Comparison of ENCODE assay signal across 7 mouse cellular contexts in the genomic region with DNA sequence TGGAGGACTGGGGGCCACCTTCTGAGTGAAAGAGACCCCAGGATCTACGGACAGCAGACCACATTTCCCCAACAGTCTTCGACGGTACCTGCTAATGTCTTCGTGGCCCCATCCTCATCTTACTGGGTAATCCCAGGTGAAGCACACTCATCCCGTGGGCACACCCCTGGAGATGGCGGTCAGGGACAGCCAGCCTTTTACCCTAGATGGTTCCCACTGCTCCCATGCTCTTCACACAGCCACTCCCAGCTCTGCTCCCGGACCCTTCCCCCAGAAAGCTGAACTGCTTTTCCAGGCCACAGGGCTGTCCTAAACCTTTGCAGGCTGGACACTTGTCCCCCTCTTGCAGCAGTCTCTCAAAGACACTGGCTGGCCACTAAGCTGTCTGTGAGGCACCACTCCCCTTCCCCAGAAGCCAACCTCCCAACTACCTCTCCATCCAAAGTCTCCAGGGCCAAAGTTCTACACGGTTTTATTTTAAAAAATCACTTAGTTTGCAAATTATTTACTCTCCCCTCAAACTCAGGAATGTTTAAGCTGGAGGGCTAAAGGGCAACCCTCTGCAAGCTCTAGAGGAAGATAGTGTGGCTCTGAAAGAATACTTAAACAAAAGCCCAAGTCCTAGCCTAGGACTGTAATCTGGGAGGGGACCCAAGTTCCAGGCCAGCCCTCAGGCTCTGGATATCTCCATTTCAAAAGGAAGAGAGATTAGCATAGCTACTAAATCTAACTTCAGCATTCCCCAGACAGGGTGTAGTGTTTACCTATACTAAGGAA. TPM values are rescaled to one million over a fixed set of nuclear protein-coding genes. Genes with fewer than 3 reads are reported as not detected.
A peak's percentile ranks its signal among the peaks of the same experiment; 100 is the strongest.
DNase-seq lines count a peak whose midpoint lies in the region; ATAC-seq and TF ChIP-seq lines count a peak whose summit lies in the region.

No protein-coding gene starts in this region.

- peak overlapping the region; percentile 73 to 92 for H3K4me3 ChIP-seq in ES-E14 (ENCODE audit: insufficient read depth in 1 of 2, low read depth in 1 of 2, low read length in 2 of 2, poor library complexity in 1 of 2, severe bottlenecking in 1 of 2)
- peak overlapping the region; percentile 99 for H3K4me3 ChIP-seq in brown adipose tissue, adult 24 weeks (ENCODE audit: insufficient read depth, low read depth, low read length)
- peak overlapping the region; percentile 94 for H3K4me3 ChIP-seq in intestine, embryonic 14.5 days (ENCODE audit: low read depth, low read length)
- H3K4me3 ChIP-seq in liver, embryonic 16.5 days (ENCODE audit: low read depth, low read length), result peak overlapping the region; percentile 82

- H3K4me1 ChIP-seq in ES-E14 (ENCODE audit: control insufficient read depth in 2 of 2, insufficient read depth in 2 of 2, low read length in 2 of 2, poor library complexity in 1 of 2), result peaks cover 0 to 14% of the 10 kb centered on the region in 2 experiments; a peak in 3 of 4 replicates
- H3K4me1 ChIP-seq in brown adipose tissue, adult 24 weeks (ENCODE audit: control insufficient read depth, insufficient read depth, insufficient read length, low read length), result 0 out of 2 replicates have a peak, but pooled peaks cover 9% of the 10 kb centered on the region
- peaks cover 14% of the 10 kb centered on the region; the same call in 1 of the 2 replicates for H3K4me1 ChIP-seq in intestine, embryonic 14.5 days (replicated peaks; ENCODE audit: control insufficient read depth, insufficient read depth, low read length)
- peaks cover 25% of the 10 kb centered on the region for H3K4me1 ChIP-seq in liver, embryonic 16.5 days (ENCODE audit: control insufficient read depth, low read depth, low read length)

- no peaks in the 10 kb centered on the region for H3K27me3 ChIP-seq in intestine, embryonic 14.5 days (replicated peaks; ENCODE audit: control insufficient read depth, insufficient read depth, low read length)
- H3K27me3 ChIP-seq in liver, embryonic 16.5 days (ENCODE audit: control insufficient read depth, insufficient read depth, low read depth, low read length), result no peaks in the 10 kb centered on the region

- ATAC-seq in intestine, embryonic 14.5 days (replicated peaks; ENCODE audit: low FRiP score, low TSS enrichment, low read depth), result no peak
- no peak for ATAC-seq in liver, embryonic 16.5 days (ENCODE audit: low read depth)

- peak overlapping the region; percentile 57 for H3K4me2 ChIP-seq in intestine, embryonic 14.5 days (ENCODE audit: low read length)
- peak overlapping the region; percentile 72 for H3K4me2 ChIP-seq in liver, embryonic 16.5 days (ENCODE audit: low read depth, low read length)

- peak; percentile 77 for DNase-seq in ES-E14 (ENCODE audit: low read depth, low spot score)
- no peak for DNase-seq in intestine, embryonic 14.5 days (ENCODE audit: low spot score)
- DNase-seq in frontal cortex, postnatal 36 days (ENCODE audit: low spot score in 2 of 2), result no peak
- DNase-seq in layer of hippocampus, adult 18-20 months (ENCODE audit: low spot score in 2 of 2), result no peak
- no peak for DNase-seq in thymus, postnatal 14 days

- H3K9ac ChIP-seq in ES-E14 (ENCODE audit: insufficient read depth, low read depth, low read length, poor library complexity, severe bottlenecking), result peak overlapping the region; percentile 57
- H3K9ac ChIP-seq in intestine, embryonic 14.5 days (ENCODE audit: low read length), result no peak overlapping the region
- H3K9ac ChIP-seq in liver, embryonic 16.5 days (ENCODE audit: low read depth, low read length), result peak overlapping the region; percentile 64

- H3K9me3 ChIP-seq in ES-E14 (ENCODE audit: control insufficient read depth, insufficient read depth, low read depth, low read length), result no peaks in the 10 kb centered on the region
- H3K9me3 ChIP-seq in intestine, embryonic 14.5 days (ENCODE audit: control insufficient read depth, low read length), result no peaks in the 10 kb centered on the region
- no peaks in the 10 kb centered on the region for H3K9me3 ChIP-seq in liver, embryonic 16.5 days (replicated peaks; ENCODE audit: control insufficient read depth, low read length)

- peak overlapping the region; percentile 65 for H3K27ac ChIP-seq in ES-E14 (ENCODE audit: insufficient read depth, low read depth, low read length, poor library complexity, severe bottlenecking)
- no peak overlapping the region for H3K27ac ChIP-seq in brown adipose tissue, adult 24 weeks (replicated peaks; ENCODE audit: low read depth, low read length)
- no peak overlapping the region for H3K27ac ChIP-seq in intestine, embryonic 14.5 days (ENCODE audit: low read depth)
- peak overlapping the region; percentile 3; the same call in 1 of the 2 replicates for H3K27ac ChIP-seq in liver, embryonic 16.5 days (ENCODE audit: low read length)

- H3K36me3 ChIP-seq in ES-E14 (ENCODE audit: control insufficient read depth, insufficient read depth, low read length, poor library complexity, severe bottlenecking), result peaks cover 32% of the 10 kb centered on the region
- H3K36me3 ChIP-seq in intestine, embryonic 14.5 days (ENCODE audit: control insufficient read depth, insufficient read depth, low read length), result peaks cover 33% of the 10 kb centered on the region
- peaks cover 22% of the 10 kb centered on the region for H3K36me3 ChIP-seq in liver, embryonic 16.5 days (ENCODE audit: control insufficient read depth, insufficient read depth)

- in situ Hi-C loops in ES-E14 (cut with MboI; ENCODE audit: low sequenced_read_pairs in 2 of 2, unreplicated experiment in 2 of 2), result no loop called here

- 56% methylated on average over 8 of the region's 8 CpGs for WGBS in intestine, embryonic 14.5 days
- WGBS in liver, embryonic 16.5 days (ENCODE audit: insufficient replicate concordance), result 63% methylated on average over 8 of the region's 8 CpGs

TF ChIP-seq in ES-E14, 5 proteins besides CTCF, POLR2A, EP300 and RAD21:
- TF ChIP-seq MAFK (IDR thresholded peaks at IDR 0.05; ENCODE audit: insufficient read depth, low read depth, low read length) (peak; percentile 49; the same call in 1 of the 2 replicates), ZC3H11A (IDR thresholded peaks at IDR 0.05; ENCODE audit: borderline replicate concordance, low read depth, low read length) (no peak)

RNA-seq across cellular contexts. Expression of gene Lrpap1, which starts 1.2 kb away (rescaled TPM):
- 258 and 275 TPM in 2 replicates for total RNA-seq in ES-E14 (2012; rRNA removed)
- polyA plus RNA-seq in brown adipose tissue, adult 24 weeks (2012; ENCODE audit: insufficient read depth, insufficient read length, missing spikeins), result 33.0 and 44.9 TPM in 2 replicates
- polyA plus RNA-seq in intestine, embryonic 14.5 days (2014; fragmentation: Nextera tagmentation; extraction: Ambion mirVana), result 107 and 117 TPM in 2 replicates
- polyA plus RNA-seq in liver, embryonic 16.5 days (2015; fragmentation: Nextera tagmentation; extraction: Ambion mirVana), result 90.6 and 92.1 TPM in 2 replicates
- 100 to 1,000 TPM; 142 to 166 TPM for total RNA-seq in layer of hippocampus, adult 18-20 months (2021)

RNA-seq across cellular contexts. Expression of gene Dok7, which starts 47.8 kb away (rescaled TPM):
- total RNA-seq in ES-E14 (2012; rRNA removed), result 0.18 and 1.2 TPM in 2 replicates
- polyA plus RNA-seq in brown adipose tissue, adult 24 weeks (2012; ENCODE audit: insufficient read depth, insufficient read length, missing spikeins), result 0.46 TPM in 1 of 2 replicates, not detected in the other
- polyA plus RNA-seq in intestine, embryonic 14.5 days (2014; fragmentation: Nextera tagmentation; extraction: Ambion mirVana), result 0.86 and 1.4 TPM in 2 replicates
- 0.08 and 0.19 TPM in 2 replicates for polyA plus RNA-seq in liver, embryonic 16.5 days (2015; fragmentation: Nextera tagmentation; extraction: Ambion mirVana)
- total RNA-seq in layer of hippocampus, adult 18-20 months (2021), result 10 to 100 TPM; 19.0 to 21.5 TPM

Comparison
In these comparisons a context has a peak if more than half of its experiments do, and no peak if none do; other contexts are left out.
1. H3K27ac ChIP-seq: peak in ES-E14 (single experiment) and liver, embryonic 16.5 days (single experiment); none in brown adipose tissue, adult 24 weeks (single experiment) and intestine, embryonic 14.5 days (single experiment).
2. Peak in every context shown above with its lines, with median percentiles within 50 percentile points of each other: H3K4me3 ChIP-seq.